Mouse (Mus musculus) spleen, postnatal 4 days (tissue): ENCODE measurements around the gene Itga2.
A peak's percentile ranks its signal among the peaks of the same experiment; 100 is the strongest.

Experiments used
- DNase-seq, 2 experiments: peaks; one replicate each; pipeline ENCODE4 v3.0.0; 2022; ENCODE audit warnings: low spot score in 2 of 2

Gene Itga2

DNA sequence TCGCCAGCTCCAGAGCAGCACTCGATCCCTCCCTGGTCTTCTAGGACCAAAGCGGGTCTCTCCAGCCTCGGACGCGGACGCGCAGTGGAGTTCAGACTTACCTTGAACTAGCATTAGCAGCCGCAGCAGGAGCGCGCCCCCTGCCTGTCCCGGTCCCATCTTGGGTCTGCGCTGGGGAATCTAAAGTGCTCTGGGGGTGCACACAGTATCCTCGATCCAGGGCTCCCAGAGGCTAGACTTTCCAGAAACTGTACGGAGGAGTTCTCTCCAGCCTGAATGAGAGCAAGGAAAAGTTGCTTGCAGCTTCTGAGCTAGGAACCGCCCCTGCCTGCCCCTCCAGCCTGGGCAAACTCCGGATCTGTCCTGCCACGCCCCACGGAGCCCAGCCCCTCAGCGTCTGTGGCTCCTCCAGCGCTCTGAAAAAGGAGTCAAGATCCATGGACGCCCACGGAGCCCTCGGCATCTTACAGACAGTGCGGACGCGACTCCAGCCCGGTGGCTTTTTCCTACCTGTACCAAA lies at the start of gene Itga2:
Itga2 (minus strand) TSS at position 326 of the 520 bp plus-strand sequence.
- peak; percentile 47 to 70 for DNase-seq

DNA sequence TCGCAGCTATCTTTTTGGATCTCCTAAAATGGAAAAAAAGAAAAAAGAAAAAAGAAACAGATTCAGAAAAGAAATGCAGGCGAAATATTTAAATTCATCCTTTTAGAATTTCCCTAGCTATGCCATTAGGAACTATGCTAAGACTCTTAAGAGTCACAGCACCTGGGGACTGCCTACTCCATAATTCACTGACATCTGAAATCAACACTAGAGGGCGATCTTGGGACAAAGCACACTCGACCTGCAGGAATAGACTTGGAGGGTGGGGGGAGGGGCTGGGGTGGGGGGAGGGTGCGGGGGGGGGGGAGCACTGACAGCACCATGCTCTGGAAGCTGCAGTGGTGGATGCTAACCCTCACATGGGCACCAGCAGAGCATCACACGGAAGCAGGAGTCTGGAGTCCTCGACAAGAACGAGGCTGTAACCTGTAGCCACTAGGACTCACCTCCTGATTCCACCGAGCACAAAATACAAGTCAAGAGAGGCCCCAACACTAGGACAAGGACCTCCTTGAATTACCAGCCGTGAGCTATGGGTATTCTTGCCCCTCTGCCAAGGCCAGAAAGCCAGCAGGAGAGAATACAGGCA lies 49.0 kb upstream of the Itga2 start:
- DNase-seq: no peak

DNA sequence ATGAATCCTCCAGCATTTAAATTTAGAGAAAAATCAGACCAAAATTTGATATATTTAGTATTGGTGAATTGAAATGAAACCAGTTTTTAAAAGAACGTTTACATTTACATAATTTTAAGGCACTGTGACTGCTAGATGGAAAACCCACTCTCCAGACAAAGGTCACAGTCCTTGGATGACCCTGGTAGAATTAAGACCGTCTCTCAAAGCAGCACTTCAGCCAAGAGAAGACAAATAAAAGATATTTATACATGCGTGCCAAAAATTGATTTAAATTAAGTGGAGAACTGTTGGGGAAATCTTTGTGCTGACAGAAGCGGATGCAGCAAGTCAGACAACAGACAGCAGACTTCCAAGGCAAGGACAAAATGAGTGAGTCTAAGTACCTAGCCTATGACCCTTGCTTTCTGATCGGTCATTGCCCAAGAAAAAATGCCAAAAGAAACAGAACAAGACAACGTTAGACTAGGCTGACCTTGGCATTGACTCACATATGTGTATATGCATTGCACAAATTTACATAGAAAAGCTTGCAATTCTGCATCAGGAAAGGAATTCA lies 42.7 kb upstream of the Itga2 start:
- no peak for DNase-seq

DNA sequence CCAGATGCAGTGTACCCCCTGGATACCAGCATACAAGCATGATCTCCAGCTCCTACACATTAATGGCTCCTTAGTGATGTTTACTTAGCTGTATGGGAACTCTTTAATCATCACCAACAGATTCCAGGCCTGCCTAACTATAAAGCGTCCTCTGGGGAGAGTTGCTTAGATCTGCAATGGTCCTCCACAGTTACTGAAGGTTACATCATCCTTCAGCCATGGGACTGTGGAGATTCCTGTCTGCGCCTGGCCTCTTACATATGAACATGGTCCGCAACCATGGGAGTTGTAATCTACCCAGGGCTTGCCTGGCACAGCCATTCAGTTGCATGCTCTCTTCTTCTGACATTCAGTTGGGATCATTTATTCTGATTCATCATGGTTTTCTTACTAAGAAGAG lies 40.0 kb upstream of the Itga2 start:
- DNase-seq: no peak

DNA sequence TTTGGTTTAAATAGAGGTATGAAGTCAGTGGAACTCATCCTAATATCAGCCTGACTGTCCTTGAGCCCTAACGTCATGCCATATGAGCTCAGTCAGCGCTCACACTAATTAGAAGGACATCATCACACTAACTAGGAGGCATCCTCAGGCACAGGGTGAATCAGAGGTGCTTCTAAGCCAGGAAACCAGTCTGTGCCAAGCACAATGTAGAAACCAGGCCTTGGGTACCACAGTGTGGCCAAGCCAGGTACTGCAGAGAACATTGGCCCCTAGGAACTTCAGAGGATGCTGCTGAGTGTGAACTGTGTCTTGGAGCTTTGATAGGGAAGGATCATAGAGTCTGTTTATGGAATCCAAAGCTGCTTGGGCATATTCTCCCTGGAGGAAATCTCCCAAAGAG lies 32.3 kb upstream of the Itga2 start:
- DNase-seq: peak; percentile 36 to 72

DNA sequence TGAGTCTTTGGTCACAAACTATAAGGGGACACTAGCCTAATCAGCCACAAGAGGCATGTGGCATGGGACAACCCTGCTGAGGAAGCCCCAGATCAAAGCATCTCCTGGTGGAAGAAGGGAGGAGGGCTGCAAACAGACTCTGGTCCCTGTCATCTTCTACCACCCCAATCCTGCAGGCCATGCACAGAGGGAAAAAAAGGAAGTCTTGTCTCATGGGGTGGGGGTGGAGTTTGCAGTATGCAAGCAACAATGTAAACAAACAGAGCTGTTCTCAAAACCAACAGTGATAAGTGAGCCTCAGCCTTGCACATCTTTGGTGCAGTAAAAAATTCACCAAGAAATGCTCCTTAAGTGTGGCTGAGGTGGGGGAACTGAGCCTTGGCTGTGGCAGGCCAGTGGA lies 22.6 kb upstream of the Itga2 start:
- DNase-seq: no peak

DNA sequence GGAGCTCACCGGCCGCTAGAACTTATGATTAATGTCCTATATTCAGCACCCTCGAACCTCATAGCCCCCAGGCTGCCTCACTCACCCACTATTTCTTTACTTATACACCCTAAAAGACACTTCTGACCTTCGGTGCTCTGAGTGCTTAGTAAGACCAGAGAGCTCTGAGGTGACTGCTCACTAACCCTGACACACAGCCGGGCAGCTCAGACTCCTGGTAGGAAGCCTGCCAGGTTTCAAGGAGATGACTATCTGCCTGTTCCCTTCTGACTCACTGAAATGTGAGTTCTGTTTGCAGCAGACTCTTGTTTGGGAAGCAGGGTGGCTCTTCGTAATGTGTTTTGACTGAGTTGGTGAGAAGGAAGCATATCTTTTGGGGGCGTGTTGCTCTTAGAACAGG lies 1.6 kb upstream of the Itga2 start:
- DNase-seq: no peak

DNA sequence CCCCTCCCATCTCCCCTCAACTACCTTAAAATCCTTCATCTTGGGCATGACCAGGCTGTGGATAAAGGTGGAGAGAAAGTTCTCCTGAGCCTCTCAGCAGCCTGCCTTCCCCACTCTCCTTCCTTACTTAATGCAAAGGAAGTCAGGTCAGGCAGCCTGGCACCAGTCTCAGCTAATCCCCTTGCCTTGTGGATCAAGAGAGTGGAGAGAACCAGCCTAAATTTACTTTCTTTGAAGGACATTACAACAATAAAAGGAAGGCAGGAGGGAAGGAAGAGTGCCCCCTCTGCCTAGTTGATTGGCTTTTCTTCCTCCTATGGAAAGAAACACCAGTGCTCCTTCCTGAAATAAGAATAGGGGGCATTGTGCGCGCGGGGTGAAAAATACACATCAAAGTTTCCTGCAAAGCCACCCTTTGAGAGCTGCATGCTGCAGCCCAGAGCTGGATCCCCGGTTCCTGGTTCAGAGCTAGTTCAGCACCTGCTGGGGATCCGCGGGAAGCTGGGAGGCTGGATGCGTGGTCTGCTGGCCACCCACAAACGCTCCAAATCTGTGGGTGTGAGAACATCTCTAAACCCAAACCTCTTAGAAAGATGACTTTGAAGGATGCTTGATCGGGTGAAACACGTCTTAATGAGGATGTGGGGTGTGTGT lies 777 bp downstream of the Itga2 start:
- DNase-seq: no peak

DNA sequence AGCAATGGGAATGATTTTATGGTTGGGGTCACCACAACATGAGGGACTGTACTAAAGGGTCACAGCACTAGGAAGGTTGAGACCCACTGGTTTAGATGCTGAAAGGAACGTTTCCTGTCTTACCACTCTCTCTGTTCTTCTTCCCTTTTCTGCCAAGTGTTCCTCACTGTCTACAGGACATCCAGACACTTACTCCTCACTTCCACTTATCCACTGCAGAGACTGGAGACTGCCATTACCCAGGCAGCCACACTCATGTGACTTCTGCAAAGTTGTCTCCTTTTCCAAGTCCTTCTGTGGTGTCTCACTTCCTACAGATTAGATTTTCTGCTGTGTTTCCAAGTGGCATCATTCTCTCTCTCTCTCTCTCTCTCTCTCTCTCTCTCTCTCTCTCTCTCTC lies 7.1 kb downstream of the Itga2 start:
- no peak for DNase-seq

DNA sequence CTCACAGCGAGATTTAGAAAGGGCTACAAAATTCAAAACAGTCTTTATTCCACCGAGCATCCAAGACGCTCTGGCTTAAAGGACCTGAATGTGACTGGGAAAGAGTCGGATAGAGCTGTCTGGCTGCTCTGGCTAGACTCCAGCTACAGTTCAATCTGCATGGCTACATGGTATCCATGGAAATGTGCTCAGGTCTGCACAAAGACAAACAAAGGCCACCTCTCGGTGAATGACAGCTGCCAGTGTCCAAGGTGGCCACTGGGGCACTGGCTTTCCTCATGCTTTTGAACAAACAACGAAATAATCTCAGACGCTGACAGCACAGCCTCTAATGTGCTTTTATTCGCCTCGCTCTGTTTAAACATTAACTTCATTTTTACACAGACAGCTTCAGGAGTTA lies 8.6 kb downstream of the Itga2 start:
- no peak for DNase-seq

DNA sequence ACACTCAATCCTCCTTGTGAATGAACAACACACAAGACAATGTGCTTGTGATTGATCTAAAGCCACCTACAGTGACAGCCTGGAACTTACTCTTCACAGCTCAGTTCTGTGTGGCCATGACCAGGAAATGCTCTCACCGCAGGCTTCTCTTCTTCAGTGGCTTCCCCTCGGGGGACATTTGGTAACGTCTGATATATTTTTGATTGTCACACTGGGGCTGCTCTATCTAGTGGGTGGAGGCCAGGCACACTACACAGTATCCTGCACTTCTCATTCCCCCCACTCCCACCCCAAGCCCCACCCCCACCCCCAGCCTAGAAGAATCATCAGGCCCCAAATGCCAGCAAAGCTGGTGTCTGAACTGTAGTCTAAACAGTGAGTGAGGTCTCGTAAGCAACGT lies 16.1 kb downstream of the Itga2 start:
- no peak for DNase-seq

DNA sequence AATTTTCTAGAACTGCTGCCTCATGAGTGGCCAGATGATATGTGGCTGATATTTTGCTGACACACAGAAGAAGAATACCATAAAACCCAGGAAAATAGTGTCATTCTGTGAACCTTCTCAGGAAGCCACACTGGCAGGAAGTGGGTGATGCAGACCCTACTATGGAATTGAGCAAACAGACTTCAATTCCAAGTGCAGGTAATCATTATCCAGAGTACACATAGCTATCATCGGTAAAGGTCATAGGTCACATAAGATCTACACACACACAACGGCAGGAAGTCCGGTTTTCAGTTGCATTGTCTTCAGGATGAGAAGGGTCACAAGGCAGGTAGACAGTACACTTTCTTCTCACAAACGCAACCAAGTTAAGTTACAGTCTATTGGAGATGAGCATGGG lies 16.9 kb downstream of the Itga2 start:
- DNase-seq: no peak

DNA sequence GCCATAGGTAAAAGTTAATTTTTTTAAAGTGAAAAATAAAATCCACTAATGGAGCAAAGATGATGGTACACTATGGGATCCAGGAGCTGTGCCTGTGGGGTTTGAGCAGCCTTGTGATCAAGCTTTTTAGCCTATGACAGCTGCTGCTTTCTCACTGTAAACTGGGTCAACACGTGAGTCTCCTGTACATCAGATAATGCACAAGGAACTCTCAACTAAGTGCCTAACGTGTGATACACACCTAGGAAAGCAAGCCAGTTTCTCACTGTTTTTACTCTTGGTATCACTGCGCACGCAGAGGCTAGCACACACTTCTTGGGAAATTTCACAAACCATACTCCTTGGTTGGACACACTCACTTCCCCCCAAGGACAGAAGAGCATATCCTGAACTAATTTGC lies 17.3 kb downstream of the Itga2 start:
- DNase-seq: no peak

DNA sequence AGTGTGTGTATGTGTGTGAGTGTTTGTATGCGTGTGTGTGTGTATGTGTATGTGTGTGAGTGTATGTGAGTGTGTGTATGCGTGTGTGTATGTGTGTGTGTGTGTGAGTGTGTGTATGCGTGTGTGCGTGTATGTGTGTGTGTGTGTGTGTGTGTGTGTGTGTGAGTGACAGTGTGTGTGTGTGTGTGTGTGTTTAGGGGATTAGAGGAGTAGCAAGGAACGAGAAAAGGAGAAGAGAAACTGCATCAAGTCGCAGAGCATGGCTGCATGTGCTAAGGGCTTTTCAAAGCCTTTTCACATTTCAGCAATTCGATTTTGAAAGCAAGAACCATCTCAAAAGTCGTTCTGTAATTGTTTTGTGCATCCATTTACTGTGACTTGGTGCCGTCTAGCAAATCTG lies 21.3 kb downstream of the Itga2 start:
- DNase-seq: no peak

DNA sequence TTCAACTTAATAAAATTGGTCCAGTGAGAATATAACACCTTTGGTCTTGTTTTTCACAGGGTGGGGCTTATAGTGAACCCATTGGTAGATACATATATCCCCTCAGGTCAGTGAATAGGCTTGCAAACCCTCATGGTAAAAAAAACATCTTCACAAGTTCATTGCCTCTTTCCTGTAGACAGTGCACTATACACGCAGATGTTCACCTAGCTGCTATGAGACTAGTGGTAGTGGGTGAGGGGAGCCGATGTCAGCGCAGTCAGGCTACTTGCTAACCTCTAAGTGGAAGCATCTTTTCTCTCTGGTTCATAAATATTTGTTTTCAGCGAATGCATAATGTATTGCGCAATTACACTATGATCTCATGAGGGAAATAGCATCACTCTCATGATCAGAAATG lies 22.4 kb downstream of the Itga2 start:
- no peak for DNase-seq

DNA sequence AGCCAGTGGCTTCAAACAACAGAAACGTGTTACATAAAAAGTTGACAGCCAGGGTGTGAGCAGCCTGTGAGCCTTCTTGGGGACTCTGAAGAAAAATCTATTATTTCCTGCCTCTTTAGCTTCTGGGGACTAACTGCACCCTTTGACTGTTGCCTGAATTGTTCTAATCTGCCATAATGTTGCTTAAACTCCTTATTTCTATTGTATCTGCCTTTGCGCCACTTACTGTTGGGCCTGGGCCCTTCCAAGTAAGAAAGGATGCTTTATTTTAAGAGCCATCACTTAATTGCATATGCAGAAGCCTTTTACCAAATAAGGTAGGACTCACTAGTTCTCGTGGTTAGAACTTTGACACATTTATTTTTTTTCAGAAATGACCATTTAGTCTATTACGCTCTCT lies 24.0 kb downstream of the Itga2 start:
- no peak for DNase-seq

DNA sequence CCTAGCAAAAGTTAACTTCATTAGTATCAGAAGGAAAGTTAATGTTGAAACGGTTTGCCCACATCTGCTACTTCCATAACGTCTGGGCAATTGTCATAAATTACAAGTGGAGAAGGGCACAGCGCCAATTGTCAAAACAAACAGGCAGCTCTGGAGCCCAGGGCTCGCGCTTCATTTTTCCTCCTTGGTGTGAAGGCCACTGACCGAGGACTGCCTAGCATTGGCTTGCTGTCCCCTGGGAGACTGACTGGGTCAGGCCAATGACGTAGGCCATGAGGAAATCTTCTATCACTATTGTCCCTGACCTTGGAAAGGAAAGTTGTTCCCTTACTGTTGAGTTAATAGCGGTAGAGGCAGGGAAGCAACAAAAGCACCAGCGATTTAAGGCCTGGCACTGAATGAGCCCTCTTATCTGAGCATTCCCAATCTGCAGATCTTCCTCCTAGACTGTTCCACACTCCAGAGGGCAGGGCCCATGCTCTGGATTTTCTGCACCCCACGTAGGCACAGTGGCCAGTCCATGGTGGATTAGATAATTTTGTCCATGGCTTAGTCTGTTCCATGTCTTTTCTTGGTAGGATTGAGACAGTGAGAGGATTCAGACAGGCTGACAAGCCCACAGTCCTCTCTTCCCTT lies 35.0 kb downstream of the Itga2 start:
- DNase-seq: no peak

DNA sequence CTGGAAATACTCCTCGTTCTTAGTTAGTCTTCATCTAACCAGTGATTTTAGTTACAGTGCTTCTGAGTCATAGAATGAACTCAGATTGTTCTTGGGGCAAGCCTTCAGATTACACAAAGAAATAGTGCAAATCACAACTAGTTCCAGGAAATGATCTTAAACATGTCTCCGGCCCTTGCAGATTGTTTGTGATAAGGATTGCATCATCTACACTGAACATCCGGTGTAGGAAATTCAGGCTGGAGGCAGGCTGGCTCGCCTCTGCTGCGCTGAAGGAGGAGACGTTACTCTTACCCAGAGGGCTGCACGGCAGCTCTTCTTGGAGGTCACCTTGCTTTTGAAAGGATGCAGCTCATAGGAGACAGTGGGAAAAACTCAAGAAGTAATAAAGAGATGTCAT lies 36.0 kb downstream of the Itga2 start:
- no peak for DNase-seq

DNA sequence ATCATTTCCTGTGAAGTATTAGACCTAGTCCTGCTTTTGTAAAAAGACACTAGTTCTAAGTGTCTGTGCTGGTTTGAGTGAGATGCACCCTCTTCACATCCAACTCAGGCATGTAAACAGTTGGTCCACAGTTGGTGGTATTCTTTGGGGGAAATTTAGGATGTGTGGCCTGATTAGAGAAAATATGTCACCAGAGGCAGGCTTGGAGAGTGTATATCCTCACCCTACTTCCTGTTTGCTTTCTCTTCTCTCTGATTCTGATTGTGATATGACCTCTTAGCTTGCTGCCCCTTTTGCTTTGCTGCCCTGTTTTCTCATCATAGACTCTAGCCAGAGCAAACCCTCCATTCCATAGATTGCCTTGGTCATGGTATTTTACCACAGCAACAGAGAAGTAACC lies 37.2 kb downstream of the Itga2 start:
- DNase-seq: no peak

DNA sequence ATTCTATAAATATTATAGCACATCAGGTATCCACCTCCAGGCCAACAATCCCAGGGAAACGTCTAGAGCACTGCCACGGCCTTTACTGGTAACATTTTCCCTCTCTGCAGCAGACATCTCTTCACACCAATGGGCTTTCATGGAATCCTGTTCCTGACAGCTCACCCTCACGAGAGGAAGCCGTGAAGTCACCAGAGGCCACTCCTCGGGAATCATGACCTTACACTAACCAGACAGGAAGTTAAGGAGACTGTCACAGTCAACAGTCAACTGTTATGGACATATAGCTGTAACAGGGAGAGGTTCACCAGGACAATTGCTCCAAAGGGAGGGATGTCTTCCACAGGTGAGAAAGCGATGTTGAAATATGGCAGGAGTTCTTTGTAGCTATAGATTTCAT lies 40.2 kb downstream of the Itga2 start:
- DNase-seq: no peak

DNA sequence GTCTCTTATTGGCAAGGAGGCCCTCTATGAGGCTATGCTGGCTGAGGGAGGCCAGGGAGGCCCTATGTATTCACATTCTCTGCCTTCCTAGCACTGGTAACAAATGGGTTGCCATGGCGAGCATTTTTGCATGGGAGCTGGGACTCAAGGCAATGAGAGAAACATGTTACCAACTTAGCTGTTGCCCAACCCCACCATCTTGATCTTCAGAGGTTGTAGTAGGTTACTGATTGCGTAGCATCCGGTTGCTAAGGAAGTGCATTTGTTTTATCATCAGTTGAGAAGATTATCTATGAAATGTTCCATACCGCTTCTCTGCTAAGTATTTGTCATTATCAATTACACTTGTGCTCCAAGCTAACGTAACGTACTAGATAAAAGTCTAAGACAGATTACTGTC lies 44.2 kb downstream of the Itga2 start:
- no peak for DNase-seq

DNA sequence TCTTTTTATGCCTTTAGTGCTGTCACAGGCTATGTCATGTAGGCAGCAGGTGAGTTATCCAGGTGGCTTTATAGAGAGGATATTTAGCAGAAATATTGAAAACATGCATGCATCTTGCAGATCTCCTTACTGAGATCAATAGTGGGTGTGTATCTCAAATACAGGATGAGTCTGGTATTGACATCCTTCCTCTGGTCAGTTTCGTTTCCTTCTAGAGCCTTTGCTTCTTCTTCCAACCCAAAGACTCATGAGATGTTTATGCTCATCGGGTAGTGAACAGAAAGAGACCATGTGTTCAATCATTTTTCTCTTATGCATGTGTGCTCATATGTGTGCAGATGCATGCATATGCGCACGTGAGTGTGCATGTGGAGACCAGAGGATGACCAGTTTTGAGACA lies 44.6 kb downstream of the Itga2 start:
- no peak for DNase-seq

DNA sequence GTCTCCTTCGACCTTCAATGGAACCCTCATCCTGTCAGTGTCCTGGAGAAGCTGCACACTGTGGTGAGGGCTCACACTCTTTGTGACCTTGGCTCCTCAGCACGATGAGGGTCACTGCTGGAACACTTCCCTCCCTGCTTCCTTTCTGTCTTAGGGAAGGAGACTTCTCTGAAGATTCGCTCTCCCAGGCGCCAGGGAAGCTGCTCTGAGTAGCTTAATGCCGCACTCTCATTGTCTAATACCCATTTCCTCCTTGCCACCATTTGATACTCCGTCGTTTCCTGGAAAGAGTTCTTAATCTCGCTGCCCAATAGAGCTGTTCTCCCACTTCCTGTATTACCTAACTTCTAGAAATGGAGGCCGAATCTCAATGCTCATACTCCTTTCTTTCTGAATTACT lies 46.7 kb downstream of the Itga2 start:
- no peak for DNase-seq
